Mouse (Mus musculus) intestine, embryonic 14.5 days (tissue): ENCODE data around the gene Tenm4. TPM values are rescaled to one million over a fixed set of nuclear protein-coding genes. Genes with fewer than 3 reads are reported as not detected.

ENCODE experiments used
- ATAC-seq: fragments of 200-750 bp; cut with Nextera tagmentation; replicated peaks from 2 replicates; pipeline ENCODE4 v1.8.0; 2017; ENCODE audit warnings: low read depth, moderate number of reproducible peaks, moderate TSS enrichment, moderate library complexity; ENCODE audit not compliant: low FRiP score, low TSS enrichment
- DNase-seq: peaks from one replicate; pipeline ENCODE4 v3.0.0-alpha.2; 2018; ENCODE audit warnings: low spot score
- H3K27ac ChIP-seq: fragments of 300-500 bp; sonication (generic); 2 replicates; pipeline ENCODE4 v1.5.1; 2014; ENCODE audit warnings: low read depth, mild to moderate bottlenecking, control low read depth
- H3K27me3 ChIP-seq: fragments of 300-500 bp; sonication (generic); replicated peaks from 2 replicates; pipeline ENCODE4 v1.6.1; 2014; ENCODE audit warnings: low read length, control low read depth; ENCODE audit not compliant: control insufficient read depth, insufficient read depth
- H3K36me3 ChIP-seq: fragments of 300-500 bp; sonication (generic); 2 replicates; pipeline ENCODE4 v1.6.1; 2014; ENCODE audit warnings: low read length, control low read depth; ENCODE audit not compliant: control insufficient read depth, insufficient read depth
- H3K4me1 ChIP-seq: fragments of 300-500 bp; sonication (generic); replicated peaks from 2 replicates; pipeline ENCODE4 v1.6.1; 2014; ENCODE audit warnings: low read length, control low read depth, mixed read lengths; ENCODE audit not compliant: control insufficient read depth, insufficient read depth
- H3K4me2 ChIP-seq: fragments of 300-500 bp; sonication (generic); 2 replicates; pipeline ENCODE4 v1.6.1; 2014; ENCODE audit warnings: low read length
- H3K4me3 ChIP-seq: fragments of 300-500 bp; sonication (generic); 2 replicates; pipeline ENCODE4 v1.5.1; 2014; ENCODE audit warnings: low read depth, low read length, control low read depth, mixed read lengths
- H3K9ac ChIP-seq: fragments of 300-500 bp; sonication (generic); 2 replicates; pipeline ENCODE4 v1.6.1; 2014; ENCODE audit warnings: mild to moderate bottlenecking, low read length
- H3K9me3 ChIP-seq: fragments of 300-500 bp; sonication (generic); 2 replicates; pipeline ENCODE4 v1.6.1; 2016; ENCODE audit warnings: low read length, control low read depth; ENCODE audit not compliant: control insufficient read depth
- WGBS: fragments of 180-500 bp; shearing (Covaris S2); extraction: QIAGEN DNeasy Blood & Tissue Kit; methylation state at CpG from one replicate; pipeline ENCODE4 v1.1.7; 2014; 5-methylcytosine and 5-hydroxymethylcytosine counted together
- polyA plus RNA-seq: library from polyadenylated mRNA; unstranded; fragments of >200 nt; fragmentation: Nextera tagmentation; extraction: Ambion mirVana; gene quantifications from 2 replicates; pipeline ENCODE4 v1.2.1, GENCODE M21; 2014

Tenm4 gene
- polyA plus RNA-seq, 1 experiment from 2014 or later = 36.5 TPM

- DNase-seq = no peak
- Histone ChIP-seq H3K27ac (no peak overlapping the region), H3K9me3 (no peaks in the 10 kb centered on the region), H3K4me1 (peaks cover 27% of the 10 kb centered on the region), H3K27me3 (no peaks in the 10 kb centered on the region), H3K36me3 (no peaks in the 10 kb centered on the region), H3K4me2 (no peak overlapping the region), H3K9ac (no peak overlapping the region), H3K4me3 (no peak overlapping the region)
- WGBS = 94% methylated on average over 2 of the region's 2 CpGs
- no peak for ATAC-seq
These were observed 581.7 kb downstream of the Tenm4 start for GRCm38 (mm10) chr7:96752776-96753175.

GRCm38 (mm10) chr7:96753335-96754095 is 582.5 kb downstream of the Tenm4 start:
- Histone ChIP-seq H3K9ac (no peak overlapping the region), H3K27me3 (no peaks in the 10 kb centered on the region), H3K27ac (no peak overlapping the region), H3K36me3 (no peaks in the 10 kb centered on the region), H3K9me3 (no peaks in the 10 kb centered on the region), H3K4me1 (peaks cover 27% of the 10 kb centered on the region), H3K4me2 (no peak overlapping the region), H3K4me3 (no peak overlapping the region)
- WGBS = 61% methylated on average over 4 of the region's 4 CpGs
- no peak for ATAC-seq
- no peak for DNase-seq

- Histone ChIP-seq H3K4me2 (no peak overlapping the region), H3K9me3 (no peaks in the 10 kb centered on the region), H3K27me3 (no peaks in the 10 kb centered on the region), H3K9ac (no peak overlapping the region), H3K4me1 (peaks cover 26% of the 10 kb centered on the region), H3K36me3 (no peaks in the 10 kb centered on the region), H3K27ac (peak overlapping the region; percentile 14; the same call in 1 of the 2 replicates), H3K4me3 (no peak overlapping the region)
- 59% methylated on average over 12 of the region's 12 CpGs for whole genome bisulfite sequencing
- no peak for ATAC-seq
- peak; percentile 46 for DNase-seq
These were observed 583.1 kb downstream of the Tenm4 start for GRCm38 (mm10) chr7:96754175-96754574.

- H3K27ac ChIP-seq = peak overlapping the region; percentile 75
- no peaks in the 10 kb centered on the region for H3K27me3 ChIP-seq
- ATAC-seq (no peak; the same call in 1 of the 2 replicates), DNase-seq (no peak)
- no peak overlapping the region for H3K4me3 ChIP-seq
- no peaks in the 10 kb centered on the region for H3K9me3 ChIP-seq
- no peaks in the 10 kb centered on the region for H3K36me3 ChIP-seq
- peaks cover 19% of the 10 kb centered on the region for H3K4me1 ChIP-seq
- H3K9ac ChIP-seq = no peak overlapping the region
- WGBS = 41% methylated on average over 12 of the region's 12 CpGs
- H3K4me2 ChIP-seq = no peak overlapping the region
These were observed 584.5 kb downstream of the Tenm4 start for GRCm38 (mm10) chr7:96755459-96756094.

GRCm38 (mm10) chr7:96756104-96756742 is 585.2 kb downstream of the Tenm4 start:
- Histone ChIP-seq H3K27ac (peak overlapping the region; percentile 75), H3K4me3 (no peak overlapping the region), H3K4me1 (peaks cover 19% of the 10 kb centered on the region), H3K9ac (no peak overlapping the region), H3K4me2 (no peak overlapping the region), H3K36me3 (no peaks in the 10 kb centered on the region), H3K27me3 (no peaks in the 10 kb centered on the region), H3K9me3 (no peaks in the 10 kb centered on the region)
- ATAC-seq (no peak), DNase-seq (no peak)
- 56% methylated on average over 10 of the region's 10 CpGs for WGBS

- 75% methylated on average over 8 of the region's 8 CpGs for WGBS
- no peak overlapping the region for H3K4me3 ChIP-seq
- H3K27me3 ChIP-seq = no peaks in the 10 kb centered on the region
- no peak for ATAC-seq
- H3K4me2 ChIP-seq = no peak overlapping the region
- H3K4me1 ChIP-seq = peaks cover 19% of the 10 kb centered on the region
- no peaks in the 10 kb centered on the region for H3K36me3 ChIP-seq
- DNase-seq = no peak
- H3K9me3 ChIP-seq = no peaks in the 10 kb centered on the region
- H3K9ac ChIP-seq = no peak overlapping the region
- no peak overlapping the region for H3K27ac ChIP-seq
These were observed 586.0 kb downstream of the Tenm4 start for GRCm38 (mm10) chr7:96757067-96757466.

GRCm38 (mm10) chr7:96760208-96760607 is 589.2 kb downstream of the Tenm4 start:
- H3K36me3 ChIP-seq = no peaks in the 10 kb centered on the region
- no peak overlapping the region for H3K4me3 ChIP-seq
- no peak overlapping the region for H3K9ac ChIP-seq
- ATAC-seq (no peak), DNase-seq (no peak)
- H3K27me3 ChIP-seq = no peaks in the 10 kb centered on the region
- H3K4me1 ChIP-seq = peaks cover 14% of the 10 kb centered on the region
- H3K4me2 ChIP-seq = no peak overlapping the region
- 85% methylated on average over 6 of the region's 6 CpGs for WGBS
- H3K27ac ChIP-seq = no peak overlapping the region
- no peaks in the 10 kb centered on the region for H3K9me3 ChIP-seq

- 71% methylated on average over 5 of the region's 5 CpGs for WGBS
- ATAC-seq (no peak), DNase-seq (no peak)
These were observed 590.1 kb downstream of the Tenm4 start for GRCm38 (mm10) chr7:96761151-96761550.

More at GRCm38 (mm10) chr7:96761151-96761550, 590.1 kb downstream of the Tenm4 start:
- no peak overlapping the region for H3K4me3 ChIP-seq
- H3K4me2 ChIP-seq = no peak overlapping the region
- H3K27ac ChIP-seq = no peak overlapping the region
- H3K36me3 ChIP-seq = no peaks in the 10 kb centered on the region
- H3K4me1 ChIP-seq = peaks cover 4% of the 10 kb centered on the region; the same call in 1 of the 2 replicates
- H3K9me3 ChIP-seq = no peaks in the 10 kb centered on the region
- H3K9ac ChIP-seq = no peak overlapping the region
- H3K27me3 ChIP-seq = no peaks in the 10 kb centered on the region
